Mouse (Mus musculus) thymus, adult 2 months (tissue): ENCODE data around the gene Topors. TPM values are rescaled to one million over a fixed set of nuclear protein-coding genes. Genes with fewer than 3 reads are reported as not detected.
"Not testable (repeated sequence)": the region's sequence is repeated elsewhere in the genome, so short reads cannot be mapped to it uniquely, and the experiment has no call there.

ENCODE experiments used
- DNase-seq: peaks from one replicate; pipeline ENCODE4 v3.0.0; 2021
- H3K27ac ChIP-seq: fragments of 200-500 bp; 2 replicates; pipeline ENCODE4 v1.5.1; 2012; ENCODE audit warnings: low read length, control low read depth; ENCODE audit not compliant: control insufficient read depth, insufficient read depth
- H3K27me3 ChIP-seq: fragments of 200-500 bp; 2 replicates; pipeline ENCODE4 v1.6.1; 2012; ENCODE audit warnings: mild to moderate bottlenecking, low read length, moderate library complexity, mixed read lengths; ENCODE audit not compliant: control insufficient read depth, insufficient read depth
- H3K36me3 ChIP-seq: fragments of 200-500 bp; 2 replicates; pipeline ENCODE4 v1.6.1; 2012; ENCODE audit warnings: mild to moderate bottlenecking, low read length, moderate library complexity; ENCODE audit not compliant: control insufficient read depth, insufficient read depth
- H3K4me1 ChIP-seq: fragments of 200-500 bp; replicated peaks from 2 replicates; pipeline ENCODE4 v1.6.1; 2012; ENCODE audit warnings: low read length; ENCODE audit not compliant: control insufficient read depth, insufficient read depth
- H3K4me3 ChIP-seq: fragments of 200-500 bp; 2 replicates; pipeline ENCODE4 v1.5.1; 2012; ENCODE audit warnings: mild to moderate bottlenecking, low read length, control low read depth, moderate library complexity; ENCODE audit not compliant: control insufficient read depth, insufficient read depth
- CTCF ChIP-seq: fragments of 200-500 bp; IDR thresholded peaks from 2 replicates; pipeline ENCODE4 v1.5.1; 2012; ENCODE audit warnings: mild to moderate bottlenecking, control low read depth, low read length, moderate library complexity, borderline replicate concordance; ENCODE audit not compliant: control insufficient read depth, poor library complexity, insufficient read depth; ENCODE audit errors: extremely low read depth
- POLR2A ChIP-seq: fragments of 200-500 bp; IDR thresholded peaks from 2 replicates; pipeline ENCODE4 v1.6.1; 2012; ENCODE audit warnings: mild to moderate bottlenecking, low read length, control low read depth, moderate library complexity; ENCODE audit not compliant: control insufficient read depth, poor library complexity, insufficient read depth; ENCODE audit errors: extremely low read depth
- WGBS: fragments of 180-500 bp; shearing (Covaris S2); methylation state at CpG from one replicate; pipeline ENCODE4 v1.1.7; 2018; 5-methylcytosine and 5-hydroxymethylcytosine counted together
- polyA plus RNA-seq: library from polyadenylated mRNA; depleted of rRNA; stranded (reverse); fragments of >200 nt; gene quantifications from 2 replicates; pipeline ENCODE4 v1.2.3, GENCODE M21; 2012

Topors gene
- polyA plus RNA-seq, 1 experiment, result 6.1 TPM

- H3K4me1 ChIP-seq, result no peaks in the 10 kb centered on the region; the same call in 1 of the 2 replicates
- peak; percentile 71 for DNase-seq
- no peak overlapping the region for H3K4me3 ChIP-seq
- TF ChIP-seq POLR2A, result no peak
- TF ChIP-seq CTCF, result peak; percentile 25; the same call in 1 of the 2 replicates
- H3K27ac ChIP-seq, result no peak overlapping the region
- H3K27me3 ChIP-seq, result no peaks in the 10 kb centered on the region
- no peaks in the 10 kb centered on the region for H3K36me3 ChIP-seq
- WGBS, result 10% methylated on average over 16 of the region's 16 CpGs
Measured at GRCm38 (mm10) chr4:40301076-40301789, 31.6 kb upstream of the Topors start.

GRCm38 (mm10) chr4:40299169-40299568 is 29.5 kb upstream of the Topors start:
- no peaks in the 10 kb centered on the region for H3K27me3 ChIP-seq
- TF ChIP-seq CTCF (no peak), POLR2A (no peak)
- no peaks in the 10 kb centered on the region for H3K36me3 ChIP-seq
- no peak for DNase-seq
- H3K4me1 ChIP-seq, result no peaks in the 10 kb centered on the region; the same call in 1 of the 2 replicates
- 61% methylated on average over 5 of the region's 5 CpGs for WGBS
- no peak overlapping the region for H3K27ac ChIP-seq
- no peak overlapping the region for H3K4me3 ChIP-seq

GRCm38 (mm10) chr4:40291511-40291910 is 21.9 kb upstream of the Topors start:
- H3K4me1 ChIP-seq, H3K27me3 ChIP-seq, H3K4me3 ChIP-seq, H3K36me3 ChIP-seq, H3K27ac ChIP-seq, DNase-seq: not testable (repeated sequence)
- 96% methylated on average over 11 of the region's 11 CpGs for WGBS

- Histone ChIP-seq H3K4me3 (no peak overlapping the region), H3K27ac (no peak overlapping the region), H3K4me1 (no peaks in the 10 kb centered on the region), H3K27me3 (no peaks in the 10 kb centered on the region), H3K36me3 (no peaks in the 10 kb centered on the region)
- TF ChIP-seq POLR2A (no peak), CTCF (no peak)
- DNase-seq, result no peak
- 92% methylated on average over 2 of the region's 2 CpGs for WGBS
Measured at GRCm38 (mm10) chr4:40289046-40289445, 19.4 kb upstream of the Topors start.

GRCm38 (mm10) chr4:40287415-40287814 is 17.8 kb upstream of the Topors start:
- 25% methylated on average over 6 of the region's 6 CpGs for WGBS
- H3K4me3 ChIP-seq, result no peak overlapping the region
- DNase-seq, result no peak

GRCm38 (mm10) chr4:40285582-40285981 is 15.9 kb upstream of the Topors start:
- H3K27ac ChIP-seq, result no peak overlapping the region
- TF ChIP-seq CTCF (no peak), POLR2A (no peak)
- H3K36me3 ChIP-seq, result no peaks in the 10 kb centered on the region
- H3K27me3 ChIP-seq, result no peaks in the 10 kb centered on the region
- H3K4me1 ChIP-seq, result no peaks in the 10 kb centered on the region
- DNase-seq, result peak; percentile 78
- H3K4me3 ChIP-seq, result no peak overlapping the region
- 16% methylated on average over 4 of the region's 4 CpGs for WGBS

More at GRCm38 (mm10) chr4:40287415-40287814, 17.8 kb upstream of the Topors start:
- Histone ChIP-seq H3K27ac (no peak overlapping the region), H3K4me1 (no peaks in the 10 kb centered on the region), H3K36me3 (no peaks in the 10 kb centered on the region), H3K27me3 (no peaks in the 10 kb centered on the region)
- TF ChIP-seq POLR2A, result no peak
- TF ChIP-seq CTCF, result no peak

GRCm38 (mm10) chr4:40279276-40279900 is 9.7 kb upstream of the Topors start, which contains the start of gene Ndufb6:
Ndufb6 (minus strand) TSS chr4:40279421.
- Histone ChIP-seq H3K4me3 (peak within 1 kb of the TSS; percentile 65), H3K27ac (peak within 1 kb of the TSS; percentile 47), H3K36me3 (0 out of 2 replicates have a peak, but pooled peaks cover 4% of the 10 kb centered on the region), H3K4me1 (peaks cover 5% of the 10 kb centered on the region), H3K27me3 (no peaks in the 10 kb centered on the region)
- DNase-seq, result peak; percentile 90
- TF ChIP-seq POLR2A (peak; percentile 59; the same call in 1 of the 2 replicates), CTCF (no peak)
- under 1% methylated on average over 36 of the region's 36 CpGs for WGBS
